Mouse (Mus musculus) midbrain, embryonic 12.5 days (tissue): ENCODE data around the gene Spag8. TPM values are rescaled to one million over a fixed set of nuclear protein-coding genes. Genes with fewer than 3 reads are reported as not detected.

Experiments used
- ATAC-seq: fragments of 200-750 bp; cut with Nextera tagmentation; 2 replicates; pipeline ENCODE4 v1.8.0; 2017; ENCODE audit warnings: low read depth, moderate TSS enrichment, moderate library complexity; ENCODE audit not compliant: low FRiP score
- H3K27ac ChIP-seq: fragments of 300-500 bp; sonication (generic); replicated peaks from 2 replicates; pipeline ENCODE4 v1.5.1; 2016; ENCODE audit warnings: mild to moderate bottlenecking
- H3K27me3 ChIP-seq: fragments of 300-500 bp; sonication (generic); 2 replicates; pipeline ENCODE4 v1.6.1; 2016; ENCODE audit warnings: mild to moderate bottlenecking
- H3K36me3 ChIP-seq: fragments of 300-500 bp; sonication (generic); 2 replicates; pipeline ENCODE4 v1.6.1; 2016
- H3K4me1 ChIP-seq: fragments of 300-500 bp; sonication (generic); 2 replicates; pipeline ENCODE4 v1.6.1; 2016
- H3K4me2 ChIP-seq: fragments of 300-500 bp; sonication (generic); replicated peaks from 2 replicates; pipeline ENCODE4 v1.6.1; 2016; ENCODE audit warnings: mild to moderate bottlenecking, moderate library complexity
- H3K4me3 ChIP-seq: fragments of 300-500 bp; sonication (generic); 2 replicates; pipeline ENCODE4 v1.5.1; 2016; ENCODE audit warnings: mild to moderate bottlenecking
- H3K9ac ChIP-seq: fragments of 300-500 bp; sonication (generic); replicated peaks from 2 replicates; pipeline ENCODE4 v1.6.1; 2016; ENCODE audit warnings: mild to moderate bottlenecking, moderate library complexity
- H3K9me3 ChIP-seq: fragments of 300-500 bp; sonication (generic); 2 replicates; pipeline ENCODE4 v1.6.1; 2016; ENCODE audit warnings: mild to moderate bottlenecking
- WGBS: fragments of 180-500 bp; shearing (Covaris S2); methylation state at CpG from one replicate; pipeline ENCODE4 v1.1.7; 2016; 5-methylcytosine and 5-hydroxymethylcytosine counted together
- polyA plus RNA-seq: library from polyadenylated mRNA; unstranded; fragments of >200 nt; fragmentation: Nextera tagmentation; extraction: Ambion mirVana; gene quantifications from 2 replicates; pipeline ENCODE4 v1.2.1, GENCODE M21; 2016

Spag8 gene
- polyA plus RNA-seq, 1 experiment from 2014 or later: 3.9 TPM

GRCm38 (mm10) chr4:43673703-43674102 lies 20.3 kb upstream of the Spag8 start:
- 80% methylated on average over 8 of the region's 8 CpGs for WGBS
- H3K9me3 ChIP-seq: no peaks in the 10 kb centered on the region
- no peak overlapping the region for H3K27ac ChIP-seq
- H3K4me1 ChIP-seq: peaks cover 35% of the 10 kb centered on the region
- H3K4me3 ChIP-seq: no peak overlapping the region
- ATAC-seq: no peak
- H3K36me3 ChIP-seq: peaks cover 46% of the 10 kb centered on the region
- H3K4me2 ChIP-seq: no peak overlapping the region
- H3K9ac ChIP-seq: no peak overlapping the region
- H3K27me3 ChIP-seq: no peaks in the 10 kb centered on the region

GRCm38 (mm10) chr4:43672070-43672469 lies 18.7 kb upstream of the Spag8 start:
- ATAC-seq: peak; percentile 24
- H3K4me2 ChIP-seq: peak overlapping the region; percentile 31
- no peaks in the 10 kb centered on the region for H3K9me3 ChIP-seq
- H3K4me1 ChIP-seq: peaks cover 39% of the 10 kb centered on the region
- H3K9ac ChIP-seq: no peak overlapping the region
- H3K27me3 ChIP-seq: peaks cover 13% of the 10 kb centered on the region
- no peak overlapping the region for H3K4me3 ChIP-seq
- 2% methylated on average over 2 of the region's 2 CpGs for WGBS
- H3K36me3 ChIP-seq: peaks cover 30% of the 10 kb centered on the region
- H3K27ac ChIP-seq: no peak overlapping the region

GRCm38 (mm10) chr4:43669428-43669794 lies 16.0 kb upstream of the Spag8 start:
- peak overlapping the region; percentile 72 for H3K4me2 ChIP-seq
- peak overlapping the region; percentile 70 for H3K27ac ChIP-seq
- H3K36me3 ChIP-seq: peaks cover 5% of the 10 kb centered on the region
- under 1% methylated on average over 25 of the region's 25 CpGs for WGBS
- H3K4me3 ChIP-seq: peak overlapping the region; percentile 79
- ATAC-seq: peak; percentile 79
- H3K9me3 ChIP-seq: no peaks in the 10 kb centered on the region
- peak overlapping the region; percentile 88 for H3K9ac ChIP-seq
- H3K4me1 ChIP-seq: peaks cover 39% of the 10 kb centered on the region
- peaks cover 32% of the 10 kb centered on the region for H3K27me3 ChIP-seq

GRCm38 (mm10) chr4:43668782-43669427 lies 15.5 kb upstream of the Spag8 start, which contains the start of the genes Tmem8b and Fam221b:
Gene Tmem8b (plus strand): TSS chr4:43668971.
Gene Fam221b (minus strand): TSS chr4:43669145.
- Histone ChIP-seq H3K27ac (peak within 1 kb of the TSS; percentile 70), H3K4me2 (peak within 1 kb of the TSS; percentile 72), H3K36me3 (peaks cover under 1% of the 10 kb centered on the region; the same call in 1 of the 2 replicates), H3K4me1 (peaks cover 39% of the 10 kb centered on the region), H3K4me3 (peak within 1 kb of the TSS; percentile 79), H3K9ac (peak within 1 kb of the TSS; percentile 88), H3K27me3 (peaks cover 32% of the 10 kb centered on the region), H3K9me3 (no peaks in the 10 kb centered on the region)
- 1% methylated on average over 41 of the region's 41 CpGs for WGBS
- peak; percentile 95 for ATAC-seq

- peaks cover 24% of the 10 kb centered on the region for H3K4me1 ChIP-seq
- no peak overlapping the region for H3K27ac ChIP-seq
- 28% methylated on average over 4 of the region's 4 CpGs for WGBS
- H3K9me3 ChIP-seq: no peaks in the 10 kb centered on the region
- H3K4me3 ChIP-seq: no peak overlapping the region
- no peaks in the 10 kb centered on the region for H3K36me3 ChIP-seq
- ATAC-seq: no peak
- no peak overlapping the region for H3K4me2 ChIP-seq
- H3K9ac ChIP-seq: no peak overlapping the region
- H3K27me3 ChIP-seq: peaks cover 53% of the 10 kb centered on the region
Observed at GRCm38 (mm10) chr4:43666412-43666811, 13.0 kb upstream of the Spag8 start.

GRCm38 (mm10) chr4:43657146-43657545 lies 3.8 kb upstream of the Spag8 start:
- Histone ChIP-seq H3K4me2 (peak overlapping the region; percentile 85), H3K9ac (no peak overlapping the region), H3K4me3 (peak overlapping the region; percentile 78), H3K27ac (no peak overlapping the region), H3K36me3 (no peaks in the 10 kb centered on the region), H3K4me1 (peaks cover 16% of the 10 kb centered on the region), H3K9me3 (no peaks in the 10 kb centered on the region), H3K27me3 (peaks cover 12% of the 10 kb centered on the region)
- 63% methylated on average over 4 of the region's 4 CpGs for WGBS
- no peak for ATAC-seq

GRCm38 (mm10) chr4:43656339-43657109 lies 3.1 kb upstream of the Spag8 start, which contains the start of gene Hint2:
Gene Hint2 (minus strand): TSS chr4:43656466.
- peak within 1 kb of the TSS; percentile 85 for H3K4me2 ChIP-seq
- peaks cover 2% of the 10 kb centered on the region; the same call in 1 of the 2 replicates for H3K36me3 ChIP-seq
- peak within 1 kb of the TSS; percentile 78 for H3K4me3 ChIP-seq
- peaks cover 16% of the 10 kb centered on the region for H3K4me1 ChIP-seq
- ATAC-seq: peak; percentile 99
- H3K27ac ChIP-seq: peak within 1 kb of the TSS; percentile 86
- peaks cover 6% of the 10 kb centered on the region for H3K27me3 ChIP-seq
- H3K9me3 ChIP-seq: no peaks in the 10 kb centered on the region
- H3K9ac ChIP-seq: peak within 1 kb of the TSS; percentile 69
- WGBS: 1% methylated on average over 29 of the region's 34 CpGs

- H3K36me3 ChIP-seq: peaks cover 7% of the 10 kb centered on the region; the same call in 1 of the 2 replicates
- peak overlapping the region; percentile 86 for H3K27ac ChIP-seq
- no peaks in the 10 kb centered on the region for H3K9me3 ChIP-seq
- 5% methylated on average over 34 of the region's 34 CpGs for WGBS
- H3K4me1 ChIP-seq: peaks cover 16% of the 10 kb centered on the region
- peak overlapping the region; percentile 78 for H3K4me3 ChIP-seq
- H3K27me3 ChIP-seq: no peaks in the 10 kb centered on the region; the same call in 1 of the 2 replicates
- H3K9ac ChIP-seq: peak overlapping the region; percentile 69
- peak overlapping the region; percentile 85 for H3K4me2 ChIP-seq
- peak; percentile 64; the same call in 1 of the 2 replicates for ATAC-seq
Observed at GRCm38 (mm10) chr4:43655656-43656338, 2.4 kb upstream of the Spag8 start.

GRCm38 (mm10) chr4:43652726-43653125 lies 668 bp downstream of the Spag8 start:
- Histone ChIP-seq H3K27ac (no peak overlapping the region), H3K27me3 (no peaks in the 10 kb centered on the region), H3K4me2 (peak overlapping the region; percentile 46), H3K4me1 (peaks cover 16% of the 10 kb centered on the region), H3K9me3 (0 out of 2 replicates have a peak, but pooled peaks cover 5% of the 10 kb centered on the region), H3K9ac (no peak overlapping the region), H3K36me3 (peaks cover 22% of the 10 kb centered on the region), H3K4me3 (peak overlapping the region; percentile 34; the same call in 1 of the 2 replicates)
- WGBS: 85% methylated on average over 4 of the region's 4 CpGs
- ATAC-seq: no peak

- Histone ChIP-seq H3K27ac (no peak overlapping the region), H3K4me3 (no peak overlapping the region), H3K4me1 (peaks cover 9% of the 10 kb centered on the region), H3K27me3 (no peaks in the 10 kb centered on the region), H3K9ac (no peak overlapping the region), H3K4me2 (no peak overlapping the region), H3K36me3 (peaks cover 22% of the 10 kb centered on the region), H3K9me3 (0 out of 2 replicates have a peak, but pooled peaks cover 5% of the 10 kb centered on the region)
- WGBS: 88% methylated on average over 3 of the region's 3 CpGs
- no peak for ATAC-seq
Observed at GRCm38 (mm10) chr4:43649783-43650182, 3.6 kb downstream of the Spag8 start.

- WGBS: 78% methylated on average over 6 of the region's 6 CpGs
- H3K9me3 ChIP-seq: no peaks in the 10 kb centered on the region
- H3K4me1 ChIP-seq: no peaks in the 10 kb centered on the region
- no peak overlapping the region for H3K4me3 ChIP-seq
- peaks cover 6% of the 10 kb centered on the region; the same call in 1 of the 2 replicates for H3K36me3 ChIP-seq
- no peak overlapping the region for H3K9ac ChIP-seq
- H3K27me3 ChIP-seq: no peaks in the 10 kb centered on the region
- no peak for ATAC-seq
- no peak overlapping the region for H3K4me2 ChIP-seq
- H3K27ac ChIP-seq: no peak overlapping the region
Observed at GRCm38 (mm10) chr4:43640491-43640890, 12.9 kb downstream of the Spag8 start.
